Mouse (Mus musculus) liver, adult 2 months (tissue): ENCODE data around the gene Cacna1h. TPM values are rescaled to one million over a fixed set of nuclear protein-coding genes. Genes with fewer than 3 reads are reported as not detected.

Source experiments
- DNase-seq: peaks from one replicate; pipeline ENCODE4 v3.0.0-alpha.2; 2011; ENCODE audit warnings: low read depth, low spot score; ENCODE audit errors: extremely low read depth
- H3K27ac ChIP-seq: fragments of 200-500 bp; replicated peaks from 2 replicates; pipeline ENCODE4 v1.5.1; 2012; ENCODE audit warnings: low read depth, mild to moderate bottlenecking, control low read depth, inconsistent platforms, low read length; ENCODE audit not compliant: insufficient read depth
- H3K27me3 ChIP-seq: fragments of 200-500 bp; 2 replicates; pipeline ENCODE4 v1.6.1; 2012; ENCODE audit warnings: mild to moderate bottlenecking, moderate library complexity, low read length, inconsistent platforms; ENCODE audit not compliant: control insufficient read depth, insufficient read depth
- H3K36me3 ChIP-seq: fragments of 200-500 bp; 2 replicates; pipeline ENCODE4 v1.6.1; 2012; ENCODE audit warnings: low read length, inconsistent platforms; ENCODE audit not compliant: control insufficient read depth, insufficient read depth
- H3K4me1 ChIP-seq: fragments of 200-500 bp; 2 replicates; pipeline ENCODE4 v1.6.1; 2011; ENCODE audit warnings: low read length; ENCODE audit not compliant: control insufficient read depth, insufficient read depth
- H3K4me3 ChIP-seq: fragments of 200-500 bp; 2 replicates; pipeline ENCODE4 v1.5.1; 2011; ENCODE audit warnings: low read depth, mild to moderate bottlenecking, control low read depth, low read length, moderate library complexity; ENCODE audit not compliant: insufficient read depth
- H3K79me2 ChIP-seq: fragments of 200-500 bp; 2 replicates; pipeline ENCODE4 v1.6.1; 2012; ENCODE audit warnings: inconsistent platforms, mild to moderate bottlenecking, low read length, moderate library complexity; ENCODE audit not compliant: control insufficient read depth, insufficient read depth
- H3K9ac ChIP-seq: fragments of 200-500 bp; 2 replicates; pipeline ENCODE4 v1.6.1; 2012; ENCODE audit warnings: low read depth, mild to moderate bottlenecking, control low read depth, inconsistent platforms, low read length
- CTCF ChIP-seq: fragments of 200-500 bp; IDR thresholded peaks from 2 replicates; pipeline ENCODE4 v1.5.1; 2011; ENCODE audit warnings: low read depth, low read length, control low read depth
- POLR2A ChIP-seq: fragments of 200-500 bp; IDR thresholded peaks from 2 replicates; pipeline ENCODE4 v1.6.1; 2011; ENCODE audit warnings: low read length, control low read depth; ENCODE audit not compliant: insufficient read depth; ENCODE audit errors: extremely low read depth
- WGBS: fragments of 180-500 bp; shearing (Covaris S2); methylation state at CpG from one replicate; pipeline ENCODE4 v1.1.7; 2018; 5-methylcytosine and 5-hydroxymethylcytosine counted together
- polyA plus RNA-seq: library from polyadenylated mRNA; depleted of rRNA; stranded (reverse); fragments of >200 nt; gene quantifications from 2 replicates; pipeline ENCODE4 v1.2.3, GENCODE M21; 2012
- total RNA-seq: library from RNA; depleted of rRNA; stranded (reverse); fragments of >200 nt; gene quantifications from 2 replicates; pipeline ENCODE4 v1.2.3, GENCODE M21; 2014

The Cacna1h gene
- total and polyA plus RNA-seq, 2 experiments, result 0.05 TPM; not detected in 1

GRCm38 (mm10) chr17:25441417-25441816, 7.8 kb upstream of the Cacna1h start:
- Histone ChIP-seq H3K4me1 (peaks cover 2% of the 10 kb centered on the region; the same call in 1 of the 2 replicates), H3K27ac (no peak overlapping the region), H3K4me3 (no peak overlapping the region), H3K36me3 (no peaks in the 10 kb centered on the region), H3K27me3 (no peaks in the 10 kb centered on the region; the same call in 1 of the 2 replicates), H3K79me2 (no peaks in the 10 kb centered on the region), H3K9ac (no peak overlapping the region)
- WGBS, result 47% methylated on average over 6 of the region's 6 CpGs
- no peak for TF ChIP-seq POLR2A
- TF ChIP-seq CTCF, result no peak
- DNase-seq, result no peak

DNA sequence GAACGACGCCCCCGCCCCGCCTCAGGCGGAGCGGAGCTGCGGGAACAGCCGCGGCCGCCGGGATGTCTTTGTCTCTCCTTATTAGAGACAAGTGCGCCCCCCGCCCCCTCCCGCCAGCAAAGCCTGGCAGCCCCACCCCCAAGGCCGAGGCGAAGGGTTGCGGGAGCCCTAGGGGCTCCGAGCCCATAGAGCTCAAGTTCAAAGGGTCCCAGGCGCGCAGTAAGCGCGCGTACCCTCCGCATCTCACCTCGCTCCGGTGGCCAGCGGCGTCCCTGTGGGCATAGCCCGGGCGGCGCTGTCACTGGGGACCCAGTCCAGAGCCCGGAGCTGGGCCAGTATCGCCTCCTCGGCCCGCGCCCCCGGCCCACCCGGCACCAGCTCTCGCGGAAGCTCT, 363 bp downstream of the Cacna1h start:
- Histone ChIP-seq H3K27ac (no peak overlapping the region), H3K4me3 (peak overlapping the region; percentile 25; the same call in 1 of the 2 replicates), H3K27me3 (peaks cover 20% of the 10 kb centered on the region), H3K4me1 (no peaks in the 10 kb centered on the region), H3K9ac (no peak overlapping the region), H3K79me2 (no peaks in the 10 kb centered on the region), H3K36me3 (no peaks in the 10 kb centered on the region)
- TF ChIP-seq CTCF (no peak), POLR2A (no peak)
- 4% methylated on average over 40 of the region's 40 CpGs for WGBS
- DNase-seq, result no peak

GRCm38 (mm10) chr17:25432433-25433181, 976 bp downstream of the Cacna1h start:
- WGBS, result 6% methylated on average over 53 of the region's 53 CpGs
- DNase-seq, result no peak
- Histone ChIP-seq H3K27me3 (peaks cover 20% of the 10 kb centered on the region), H3K4me3 (no peak overlapping the region), H3K27ac (no peak overlapping the region), H3K4me1 (no peaks in the 10 kb centered on the region), H3K9ac (no peak overlapping the region), H3K79me2 (no peaks in the 10 kb centered on the region), H3K36me3 (no peaks in the 10 kb centered on the region)
- TF ChIP-seq POLR2A (no peak), CTCF (no peak)

GRCm38 (mm10) chr17:25430534-25430933, 3.0 kb downstream of the Cacna1h start:
- Histone ChIP-seq H3K4me1 (no peaks in the 10 kb centered on the region), H3K27me3 (peaks cover 20% of the 10 kb centered on the region), H3K4me3 (no peak overlapping the region), H3K36me3 (no peaks in the 10 kb centered on the region), H3K27ac (no peak overlapping the region), H3K9ac (no peak overlapping the region), H3K79me2 (no peaks in the 10 kb centered on the region)
- no peak for TF ChIP-seq POLR2A
- DNase-seq, result no peak
- WGBS, result 85% methylated on average over 8 of the region's 8 CpGs

GRCm38 (mm10) chr17:25429886-25430285, 3.7 kb downstream of the Cacna1h start:
- H3K4me3 ChIP-seq, result no peak overlapping the region
- H3K4me1 ChIP-seq, result no peaks in the 10 kb centered on the region
- TF ChIP-seq POLR2A (no peak), CTCF (no peak)
- H3K27ac ChIP-seq, result no peak overlapping the region
- H3K36me3 ChIP-seq, result no peaks in the 10 kb centered on the region
- no peak for DNase-seq
- H3K27me3 ChIP-seq, result peaks cover 20% of the 10 kb centered on the region
- 69% methylated on average over 6 of the region's 6 CpGs for WGBS
- no peaks in the 10 kb centered on the region for H3K79me2 ChIP-seq
- H3K9ac ChIP-seq, result no peak overlapping the region

DNA sequence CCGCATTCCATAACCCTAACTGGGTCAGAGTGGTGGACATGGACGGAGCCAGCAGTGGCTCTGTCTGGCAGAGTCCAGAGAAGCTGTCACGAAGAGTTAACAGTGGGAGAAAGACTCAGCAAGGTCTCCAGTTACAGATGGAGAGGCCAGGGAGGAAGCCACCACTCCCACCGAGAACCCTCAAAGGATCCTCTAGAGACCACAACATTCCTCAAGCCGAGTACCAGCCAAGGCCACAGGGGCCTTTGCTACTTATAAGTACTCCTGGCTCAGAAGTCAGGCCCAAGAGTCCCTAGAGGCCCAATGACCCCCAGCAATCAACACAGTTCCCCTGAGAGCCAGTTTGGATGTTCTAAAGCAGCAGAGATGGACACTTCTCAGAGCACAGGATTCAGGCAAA, 4.3 kb downstream of the Cacna1h start:
- WGBS, result 84% methylated on average over 5 of the region's 5 CpGs
- no peak overlapping the region for H3K27ac ChIP-seq
- H3K36me3 ChIP-seq, result no peaks in the 10 kb centered on the region
- H3K27me3 ChIP-seq, result peaks cover 17% of the 10 kb centered on the region
- DNase-seq, result no peak
- TF ChIP-seq POLR2A, result no peak
- TF ChIP-seq CTCF, result no peak
- no peak overlapping the region for H3K4me3 ChIP-seq
- no peak overlapping the region for H3K9ac ChIP-seq
- no peaks in the 10 kb centered on the region for H3K79me2 ChIP-seq
- no peaks in the 10 kb centered on the region for H3K4me1 ChIP-seq
